Mouse (Mus musculus) heart, embryonic 12.5 days (tissue): ENCODE results near the gene Bex4. TPM values are rescaled to one million over a fixed set of nuclear protein-coding genes. Genes with fewer than 3 reads are reported as not detected.

ENCODE experiments used
- microRNA-seq: library from miRNA; unstranded; fragments of <30 nt; microRNA quantifications from one replicate; pipeline ENCODE4, GENCODE M21; 2017
- polyA plus RNA-seq: library from polyadenylated mRNA; unstranded; fragments of >200 nt; fragmentation: Nextera tagmentation; extraction: Ambion mirVana; gene quantifications from 2 replicates; pipeline ENCODE4 v1.2.1, GENCODE M21; 2016

Gene Bex4
- polyA plus RNA-seq, 1 experiment from 2014 or later: 216 TPM

Small RNA genes lying within 50 kb of the gene (microRNA-seq; reads per million reads assigned to microRNA genes)
- not detected for gene Mir6383

Other genes with a start within 250 kb of the Bex4 start
- gene Arxes2, start 145.2 kb upstream of the Bex4 start, polyA plus RNA-seq: 87.1 and 89.7 TPM in 2 replicates
- gene Arxes1, start 105.6 kb upstream of the Bex4 start, polyA plus RNA-seq: 35.3 and 36.9 TPM in 2 replicates
- 44.0 and 50.0 TPM in 2 replicates for gene Bex2, start 70.8 kb upstream of the Bex4 start, polyA plus RNA-seq
- 0.68 and 0.78 TPM in 2 replicates for gene Nxf3, start 53.7 kb upstream of the Bex4 start, polyA plus RNA-seq
- gene Tceal8, start 33.3 kb downstream of the Bex4 start, polyA plus RNA-seq: 265 and 277 TPM in 2 replicates
- gene Tceal5, start 64.9 kb downstream of the Bex4 start, polyA plus RNA-seq: 17.3 and 18.1 TPM in 2 replicates
- gene Tceal7, start 75.8 kb downstream of the Bex4 start, polyA plus RNA-seq: 9.2 and 10.6 TPM in 2 replicates
- gene Bex1, start 76.5 kb downstream of the Bex4 start, polyA plus RNA-seq: 208 and 215 TPM in 2 replicates
- 543 and 559 TPM in 2 replicates for gene Tceal9, start 106.1 kb downstream of the Bex4 start, polyA plus RNA-seq
- 661 and 676 TPM in 2 replicates for gene Bex3, start 131.3 kb downstream of the Bex4 start, polyA plus RNA-seq